Mouse (Mus musculus) kidney, postnatal 0 days (tissue): ENCODE data around the gene Egr2. TPM values are rescaled to one million over a fixed set of nuclear protein-coding genes. Genes with fewer than 3 reads are reported as not detected.
A peak's percentile ranks its signal among the peaks of the same experiment; 100 is the strongest.

ENCODE experiments used
- ATAC-seq: fragments of 200-750 bp; cut with Nextera tagmentation; replicated peaks from 2 replicates; pipeline ENCODE4 v1.8.0; 2017; ENCODE audit warnings: low read depth, moderate number of reproducible peaks, moderate TSS enrichment, moderate library complexity; ENCODE audit not compliant: low FRiP score
- DNase-seq: peaks from one replicate; pipeline ENCODE4 v3.0.0-alpha.2; 2016; ENCODE audit warnings: low spot score
- H3K27ac ChIP-seq: fragments of 300-500 bp; sonication (generic); 2 replicates; pipeline ENCODE4 v1.5.1; 2014; ENCODE audit warnings: mild to moderate bottlenecking
- H3K27me3 ChIP-seq: fragments of 300-500 bp; sonication (generic); 2 replicates; pipeline ENCODE4 v1.6.1; 2014; ENCODE audit warnings: low read length, mixed read lengths; ENCODE audit not compliant: insufficient read depth
- H3K36me3 ChIP-seq: fragments of 300-500 bp; sonication (generic); 2 replicates; pipeline ENCODE4 v1.6.1; 2014; ENCODE audit warnings: low read length, mixed read lengths; ENCODE audit not compliant: insufficient read depth
- H3K4me1 ChIP-seq: fragments of 300-500 bp; sonication (generic); replicated peaks from 2 replicates; pipeline ENCODE4 v1.6.1; 2014; ENCODE audit warnings: antibody characterized with exemption, low read length, mixed read lengths; ENCODE audit not compliant: insufficient read depth
- H3K4me2 ChIP-seq: fragments of 300-500 bp; sonication (generic); 2 replicates; pipeline ENCODE4 v1.6.1; 2014; ENCODE audit warnings: mild to moderate bottlenecking, low read length, moderate library complexity, mixed read lengths
- H3K4me3 ChIP-seq: fragments of 300-500 bp; sonication (generic); replicated peaks from 2 replicates; pipeline ENCODE4 v1.5.1; 2014; ENCODE audit warnings: low read depth, low read length
- H3K9ac ChIP-seq: fragments of 300-500 bp; sonication (generic); 2 replicates; pipeline ENCODE4 v1.6.1; 2014; ENCODE audit warnings: low read depth, low read length
- H3K9me3 ChIP-seq: fragments of 300-500 bp; sonication (generic); replicated peaks from 2 replicates; pipeline ENCODE4 v1.6.1; 2016; ENCODE audit warnings: low read length, inconsistent platforms, mixed read lengths
- CTCF ChIP-seq: IDR thresholded peaks from 2 replicates; pipeline ENCODE4 v1.5.1; 2016; ENCODE audit warnings: antibody characterized with exemption, low read depth, mild to moderate bottlenecking, moderate library complexity
- WGBS: fragments of 180-500 bp; shearing (Covaris S2); extraction: QIAGEN DNeasy Blood & Tissue Kit; methylation state at CpG from one replicate; pipeline ENCODE4 v1.1.7; 2014; 5-methylcytosine and 5-hydroxymethylcytosine counted together
- polyA plus RNA-seq: library from polyadenylated mRNA; unstranded; fragments of >200 nt; fragmentation: Nextera tagmentation; extraction: Ambion mirVana; gene quantifications from 2 replicates; pipeline ENCODE4 v1.2.1, GENCODE M21; 2015

Egr2 gene
- polyA plus RNA-seq, 1 experiment from 2014 or later, result 0.88 TPM

DNA sequence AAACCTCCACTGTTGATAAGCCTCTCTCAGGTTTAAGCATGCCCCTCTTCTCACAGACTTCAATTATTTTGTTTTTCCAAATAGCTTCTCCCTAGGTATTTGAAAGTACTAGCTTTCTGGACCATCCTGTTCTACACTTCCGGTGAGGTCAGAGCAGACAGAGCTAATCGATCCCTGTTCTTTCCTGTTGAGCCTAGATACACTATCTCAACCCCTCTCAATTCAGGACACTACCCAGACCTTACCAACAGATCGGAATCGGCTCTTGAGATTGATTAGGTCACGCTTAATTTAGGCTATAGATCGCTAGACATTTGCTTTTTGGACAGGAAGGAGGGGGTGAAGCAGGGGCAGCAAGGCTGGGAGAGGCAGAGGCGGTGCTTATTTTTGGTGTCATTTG is 22.4 kb upstream of the Egr2 start:
- Histone ChIP-seq H3K9ac (no peak overlapping the region), H3K4me2 (no peak overlapping the region), H3K36me3 (no peaks in the 10 kb centered on the region), H3K9me3 (no peaks in the 10 kb centered on the region), H3K27ac (no peak overlapping the region), H3K4me1 (no peaks in the 10 kb centered on the region), H3K27me3 (no peaks in the 10 kb centered on the region), H3K4me3 (no peak overlapping the region)
- 56% methylated on average over 7 of the region's 7 CpGs for WGBS
- ATAC-seq (no peak), DNase-seq (no peak)
- TF ChIP-seq CTCF, result no peak

DNA sequence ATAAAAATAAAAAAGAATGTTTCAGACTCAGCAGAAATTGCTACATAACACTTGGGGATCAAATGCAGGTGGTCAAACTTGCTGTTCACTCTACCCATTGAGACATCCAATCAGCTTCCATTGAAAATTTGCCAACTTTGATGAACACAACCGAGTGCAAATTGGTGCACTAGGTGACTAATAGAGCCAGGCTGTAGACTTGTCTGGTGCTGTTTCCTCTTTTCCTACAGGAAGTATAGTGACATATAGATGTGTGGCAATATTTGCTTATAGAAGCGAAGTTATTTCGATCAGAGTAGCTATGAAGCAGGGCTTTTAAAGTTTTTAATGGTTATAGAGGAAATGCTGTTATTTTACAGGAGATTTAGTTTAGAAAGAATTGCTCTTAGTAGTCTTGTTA is 16.5 kb upstream of the Egr2 start:
- H3K27ac ChIP-seq, result no peak overlapping the region
- TF ChIP-seq CTCF, result no peak
- H3K4me1 ChIP-seq, result no peaks in the 10 kb centered on the region
- DNase-seq (no peak), ATAC-seq (no peak)
- no peaks in the 10 kb centered on the region for H3K36me3 ChIP-seq
- WGBS, result 83% methylated on average over 3 of the region's 3 CpGs
- no peaks in the 10 kb centered on the region for H3K9me3 ChIP-seq
- no peak overlapping the region for H3K9ac ChIP-seq
- H3K4me3 ChIP-seq, result no peak overlapping the region
- no peaks in the 10 kb centered on the region for H3K27me3 ChIP-seq
- H3K4me2 ChIP-seq, result no peak overlapping the region

DNA sequence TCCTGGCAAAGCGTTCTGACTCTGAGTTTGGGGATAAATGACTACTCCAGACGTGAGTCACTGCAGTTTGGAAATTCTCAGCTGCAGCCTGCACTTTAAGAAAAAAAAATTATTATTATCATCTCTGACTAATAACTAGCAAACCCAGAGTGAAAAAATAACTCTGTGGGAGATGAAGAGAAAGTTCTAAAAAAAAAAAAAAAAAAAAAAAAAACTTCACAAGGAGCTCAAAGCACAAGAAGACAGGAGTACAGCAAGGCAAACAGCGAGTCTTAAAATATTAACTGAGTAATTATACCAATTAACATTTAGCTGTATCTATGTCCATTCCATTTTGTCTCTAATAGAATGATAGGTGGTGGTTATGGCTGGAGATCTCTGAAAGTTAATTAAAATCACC is 11.1 kb upstream of the Egr2 start:
- H3K36me3 ChIP-seq, result no peaks in the 10 kb centered on the region
- no peaks in the 10 kb centered on the region for H3K27me3 ChIP-seq
- TF ChIP-seq CTCF, result no peak
- ATAC-seq (no peak), DNase-seq (no peak)
- H3K27ac ChIP-seq, result no peak overlapping the region
- H3K4me1 ChIP-seq, result no peaks in the 10 kb centered on the region
- no peak overlapping the region for H3K4me3 ChIP-seq
- no peaks in the 10 kb centered on the region for H3K9me3 ChIP-seq
- 82% methylated on average over 3 of the region's 3 CpGs for WGBS
- H3K9ac ChIP-seq, result no peak overlapping the region
- no peak overlapping the region for H3K4me2 ChIP-seq

DNA sequence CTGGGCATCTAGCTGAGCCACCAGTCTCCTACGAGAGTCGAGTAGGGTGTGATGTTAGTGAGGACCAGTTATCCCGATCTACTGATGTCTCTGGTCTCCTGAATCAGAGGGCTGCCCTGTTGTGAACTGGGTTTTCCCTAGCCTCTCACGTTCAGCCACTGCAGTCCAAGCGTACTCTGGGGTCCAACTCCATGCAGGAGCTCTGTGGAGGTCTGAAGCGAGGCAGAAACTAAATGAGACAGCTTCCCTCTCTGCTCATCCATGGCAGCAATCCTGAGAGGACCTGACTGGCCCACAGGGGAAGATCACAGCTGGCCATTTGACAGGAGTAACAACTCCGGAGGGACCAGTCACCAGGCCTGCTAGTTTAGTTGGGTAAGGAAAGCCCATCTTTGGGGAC is 10.6 kb upstream of the Egr2 start:
- 83% methylated on average over 7 of the region's 7 CpGs for WGBS
- Histone ChIP-seq H3K9ac (no peak overlapping the region), H3K36me3 (no peaks in the 10 kb centered on the region), H3K4me3 (no peak overlapping the region), H3K4me2 (no peak overlapping the region), H3K27me3 (no peaks in the 10 kb centered on the region), H3K27ac (no peak overlapping the region), H3K9me3 (no peaks in the 10 kb centered on the region), H3K4me1 (no peaks in the 10 kb centered on the region)
- no peak for DNase-seq
- ATAC-seq, result no peak
- no peak for TF ChIP-seq CTCF

DNA sequence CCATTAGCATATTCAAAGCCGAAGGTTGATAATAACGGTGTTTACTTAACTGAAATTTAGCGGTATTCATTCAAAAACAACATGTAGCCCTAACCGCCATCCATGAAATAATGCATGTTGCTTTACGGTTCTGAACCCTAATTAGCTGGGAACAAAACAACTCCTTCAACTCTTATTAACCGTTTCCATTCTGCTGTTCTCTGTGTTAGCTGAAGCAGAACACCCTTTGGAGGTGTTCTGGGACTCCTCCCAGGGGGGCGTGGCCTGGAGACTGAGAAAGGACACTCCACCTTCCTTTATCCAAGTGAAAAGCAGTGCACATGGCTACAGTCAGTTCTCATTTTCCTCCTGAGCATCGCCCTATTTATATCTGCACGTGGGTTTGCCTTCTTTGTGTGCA is 8.8 kb upstream of the Egr2 start:
- ATAC-seq (no peak), DNase-seq (no peak)
- Histone ChIP-seq H3K4me3 (no peak overlapping the region), H3K27ac (no peak overlapping the region), H3K4me1 (no peaks in the 10 kb centered on the region), H3K9me3 (no peaks in the 10 kb centered on the region), H3K27me3 (no peaks in the 10 kb centered on the region), H3K36me3 (no peaks in the 10 kb centered on the region), H3K9ac (no peak overlapping the region), H3K4me2 (no peak overlapping the region)
- 67% methylated on average over 9 of the region's 9 CpGs for WGBS
- TF ChIP-seq CTCF, result no peak

DNA sequence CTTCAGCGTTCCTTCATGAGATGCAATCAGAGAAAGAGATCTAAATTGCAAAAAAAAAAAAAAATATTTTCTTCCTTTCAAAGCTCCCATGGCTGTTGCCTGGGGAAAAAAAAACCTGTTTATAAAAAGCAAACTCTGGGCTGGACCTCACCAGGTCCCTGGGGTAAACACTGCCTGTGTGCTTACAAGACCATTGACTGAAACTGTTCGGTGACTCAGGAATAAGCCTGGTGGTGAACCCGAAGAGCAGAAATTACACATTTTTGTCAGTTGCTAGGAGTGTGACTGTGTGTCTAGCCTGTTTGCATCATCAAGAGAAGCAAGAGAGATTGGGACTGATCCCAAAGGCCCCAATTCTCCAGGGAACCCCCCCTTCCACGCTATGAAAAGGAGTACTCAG is 5.5 kb upstream of the Egr2 start:
- no peaks in the 10 kb centered on the region for H3K9me3 ChIP-seq
- TF ChIP-seq CTCF, result no peak
- H3K4me2 ChIP-seq, result no peak overlapping the region
- no peak overlapping the region for H3K27ac ChIP-seq
- H3K4me1 ChIP-seq, result no peaks in the 10 kb centered on the region
- ATAC-seq (no peak), DNase-seq (no peak)
- H3K4me3 ChIP-seq, result no peak overlapping the region
- no peak overlapping the region for H3K9ac ChIP-seq
- WGBS, result 61% methylated on average over 4 of the region's 4 CpGs
- H3K36me3 ChIP-seq, result no peaks in the 10 kb centered on the region
- H3K27me3 ChIP-seq, result peaks cover 20% of the 10 kb centered on the region

DNA sequence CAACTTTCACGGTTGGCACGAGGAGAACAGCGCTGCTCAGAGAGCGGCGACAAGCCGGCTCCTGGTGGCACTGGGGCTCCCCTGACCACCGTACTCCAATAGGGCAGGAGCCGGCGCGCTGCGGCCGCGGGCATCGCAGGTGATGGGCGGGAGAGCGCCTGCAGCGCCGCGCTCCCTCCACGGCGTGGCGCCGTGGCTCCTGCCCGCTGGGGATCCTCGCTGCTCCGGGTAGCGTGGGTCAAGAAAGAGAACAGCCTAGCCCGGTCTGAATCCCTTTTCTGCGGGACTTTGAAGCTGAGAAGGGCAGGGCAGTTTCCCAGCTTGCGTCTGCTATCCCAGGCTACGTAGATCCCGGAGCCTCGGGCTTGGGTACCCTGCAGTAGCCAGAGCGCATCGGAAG is 697 bp downstream of the Egr2 start:
- no peaks in the 10 kb centered on the region for H3K9me3 ChIP-seq
- WGBS, result under 1% methylated on average over 35 of the region's 35 CpGs
- 0 out of 2 replicates have a peak, but pooled peaks have one; percentile 29 for ATAC-seq
- peak; percentile 81 for TF ChIP-seq CTCF
- peaks cover 60% of the 10 kb centered on the region for H3K27me3 ChIP-seq
- peak overlapping the region; percentile 53 for H3K4me3 ChIP-seq
- H3K4me1 ChIP-seq, result peaks cover 12% of the 10 kb centered on the region; the same call in 1 of the 2 replicates
- no peaks in the 10 kb centered on the region for H3K36me3 ChIP-seq
- H3K9ac ChIP-seq, result no peak overlapping the region
- H3K4me2 ChIP-seq, result peak overlapping the region; percentile 90
- peak; percentile 87 for DNase-seq
- H3K27ac ChIP-seq, result no peak overlapping the region
